Mouse (Mus musculus) erythroblast, embryonic 14.5 days (primary cell): Measurements from ENCODE around the gene Glb1l.

Experiments used
- GATA1 ChIP-seq: IDR thresholded peaks from 2 replicates; pipeline ENCODE4 v1.6.1; 2012; ENCODE audit warnings: low read length, inconsistent platforms, mixed read lengths
- TAL1 ChIP-seq: IDR thresholded peaks from 3 replicates; pipeline ENCODE4 v1.6.1; 2012; ENCODE audit warnings: low read length, inconsistent platforms, mixed read lengths

GRCm38 (mm10) chr1:75226138-75226537 lies 15.5 kb upstream of the Glb1l start:
- TF ChIP-seq GATA1 (no peak), TAL1 (no peak)
